Mouse (Mus musculus) MEL (cell line): Measurements from ENCODE around the gene Lrp6. TPM values are rescaled to one million over a fixed set of nuclear protein-coding genes. Genes with fewer than 3 reads are reported as not detected.

Experiments used
- DNase-seq: peaks from one replicate; pipeline ENCODE4 v3.0.0; 2011; ENCODE audit warnings: low read depth, low spot score
- H3K27ac ChIP-seq: 2 replicates; pipeline ENCODE4 v1.5.1; 2012; ENCODE audit warnings: low read depth, mild to moderate bottlenecking, control low read depth, low read length, moderate library complexity; ENCODE audit not compliant: control insufficient read depth
- H3K27me3 ChIP-seq, 2 experiments: fragments of 150-350 bp in 1 of 2; sonication (generic) in 1 of 2; 2 replicates each; pipeline ENCODE4 v1.6.1; 2012; ENCODE audit warnings: low read length in 2 of 2, mild to moderate bottlenecking in 2 of 2, improper control_type of control experiment in 1 of 2, moderate library complexity in 1 of 2; ENCODE audit not compliant: insufficient read depth in 2 of 2, control insufficient read depth in 1 of 2
- H3K36me3 ChIP-seq, 2 experiments: 2 replicates each; pipeline ENCODE4 v1.6.1; 2012 to 2014; ENCODE audit warnings: low read length in 2 of 2, improper control_type of control experiment in 1 of 2, inconsistent platforms in 1 of 2, mild to moderate bottlenecking in 1 of 2; ENCODE audit not compliant: insufficient read depth in 2 of 2, control insufficient read depth in 1 of 2
- H3K4me1 ChIP-seq, 2 experiments: fragments of 150-350 bp in 1 of 2; sonication (generic) in 1 of 2; 2 replicates each; pipeline ENCODE4 v1.6.1; 2012; ENCODE audit warnings: low read length in 2 of 2, improper control_type of control experiment in 1 of 2, mild to moderate bottlenecking in 1 of 2; ENCODE audit not compliant: insufficient read depth in 2 of 2, control insufficient read depth in 1 of 2
- H3K4me3 ChIP-seq, 2 experiments: fragments of 150-350 bp in 1 of 2; sonication (generic) in 1 of 2; 2 replicates each; pipeline ENCODE4 v1.5.1; 2012; ENCODE audit warnings: low read depth in 2 of 2, low read length in 2 of 2, mild to moderate bottlenecking in 2 of 2, moderate library complexity in 2 of 2, control low read depth in 1 of 2, improper control_type of control experiment in 1 of 2; ENCODE audit not compliant: control insufficient read depth in 1 of 2, insufficient read depth in 1 of 2
- H3K79me2 ChIP-seq: 2 replicates; pipeline ENCODE4 v1.6.1; 2012; ENCODE audit warnings: mild to moderate bottlenecking, low read length, moderate library complexity; ENCODE audit not compliant: control insufficient read depth, poor library complexity, insufficient read depth
- H3K9ac ChIP-seq: 2 replicates; pipeline ENCODE4 v1.6.1; 2012; ENCODE audit warnings: low read depth, mild to moderate bottlenecking, control low read depth, low read length, moderate library complexity; ENCODE audit not compliant: control insufficient read depth, poor library complexity, severe bottlenecking
- H3K9me3 ChIP-seq: fragments of 150-350 bp; sonication (generic); replicated peaks from 2 replicates; pipeline ENCODE4 v1.6.1; 2012; ENCODE audit warnings: mild to moderate bottlenecking, low read length, improper control_type of control experiment, moderate library complexity; ENCODE audit not compliant: insufficient read depth
- BHLHE40 ChIP-seq: IDR thresholded peaks from 2 replicates; pipeline ENCODE4 v1.6.1; 2012; ENCODE audit warnings: low read depth, mild to moderate bottlenecking, inconsistent platforms, low read length, improper control_type of control experiment, borderline replicate concordance
- CHD2 ChIP-seq: IDR thresholded peaks from 2 replicates; pipeline ENCODE4 v1.6.1; 2011; ENCODE audit warnings: low read length, improper control_type of control experiment
- CTCF ChIP-seq, 3 experiments: IDR thresholded peaks in 2 of 3; conservative IDR thresholded peaks in 1 of 3; 2 replicates each; pipeline ENCODE4 v1.5.1; 2011 to 2012; ENCODE audit warnings: low read length in 3 of 3, low read depth in 2 of 3, mild to moderate bottlenecking in 2 of 3, improper control_type of control experiment in 1 of 3, inconsistent platforms in 1 of 3, mixed read lengths in 1 of 3, moderate library complexity in 1 of 3; ENCODE audit not compliant: control insufficient read depth in 1 of 3, insufficient read depth in 1 of 3, poor library complexity in 1 of 3, severe bottlenecking in 1 of 3
- ELF1 ChIP-seq: IDR thresholded peaks from 2 replicates; pipeline ENCODE4 v1.6.1; 2014; ENCODE audit warnings: low read depth, mild to moderate bottlenecking, inconsistent platforms, low read length, improper control_type of control experiment, moderate library complexity
- EP300 ChIP-seq, 2 experiments: IDR thresholded peaks; 2 replicates each; pipeline ENCODE4 v1.6.1; 2011; ENCODE audit warnings: improper control_type of control experiment in 2 of 2, low read length in 2 of 2, low read depth in 1 of 2, mild to moderate bottlenecking in 1 of 2
- ETS1 ChIP-seq: IDR thresholded peaks from 2 replicates; pipeline ENCODE4 v1.6.1; 2012; ENCODE audit warnings: low read depth, mild to moderate bottlenecking, inconsistent platforms, low read length, improper control_type of control experiment, moderate library complexity
- GABPA ChIP-seq: IDR thresholded peaks from 2 replicates; pipeline ENCODE4 v1.6.1; 2012; ENCODE audit warnings: low read depth, mild to moderate bottlenecking, inconsistent platforms, low read length, improper control_type of control experiment, moderate library complexity
- HCFC1 ChIP-seq: IDR thresholded peaks from 2 replicates; pipeline ENCODE4 v1.6.1; 2012; ENCODE audit warnings: low read depth, mild to moderate bottlenecking, inconsistent platforms, low read length, improper control_type of control experiment, moderate library complexity
- KAT2A ChIP-seq: conservative IDR thresholded peaks from 2 replicates; pipeline ENCODE4 v1.6.1; 2012; ENCODE audit warnings: low read depth, low read length, improper control_type of control experiment, inconsistent platforms
- MAFK ChIP-seq: IDR thresholded peaks from 2 replicates; pipeline ENCODE4 v1.6.1; 2011; ENCODE audit warnings: low read depth, mild to moderate bottlenecking, low read length, improper control_type of control experiment, borderline replicate concordance
- MAX ChIP-seq: IDR thresholded peaks from 2 replicates; pipeline ENCODE4 v1.6.1; 2011; ENCODE audit warnings: low read length, improper control_type of control experiment
- MAZ ChIP-seq: IDR thresholded peaks from 2 replicates; pipeline ENCODE4 v1.6.1; 2012; ENCODE audit warnings: low read depth, mild to moderate bottlenecking, inconsistent platforms, low read length, improper control_type of control experiment
- MEF2A ChIP-seq: IDR thresholded peaks from 2 replicates; pipeline ENCODE4 v1.6.1; 2014; ENCODE audit warnings: low read depth, mild to moderate bottlenecking, inconsistent platforms, low read length, improper control_type of control experiment; ENCODE audit not compliant: poor library complexity, insufficient replicate concordance, severe bottlenecking; ENCODE audit errors: extremely low read depth
- MXI1 ChIP-seq: IDR thresholded peaks from 2 replicates; pipeline ENCODE4 v1.6.1; 2011; ENCODE audit warnings: mild to moderate bottlenecking, low read depth, low read length, improper control_type of control experiment
- MYB ChIP-seq: IDR thresholded peaks from 2 replicates; pipeline ENCODE4 v1.6.1; 2011; ENCODE audit warnings: mild to moderate bottlenecking, low read depth, low read length, improper control_type of control experiment
- NELFE ChIP-seq: IDR thresholded peaks from 2 replicates; pipeline ENCODE4 v1.6.1; 2011; ENCODE audit warnings: low read depth, low read length, improper control_type of control experiment
- POLR2AphosphoS2 ChIP-seq: IDR thresholded peaks from 2 replicates; pipeline ENCODE4 v1.6.1; 2011; ENCODE audit warnings: low read length, improper control_type of control experiment
- POLR2AphosphoS5 ChIP-seq: IDR thresholded peaks from 2 replicates; pipeline ENCODE4 v1.6.1; 2012; ENCODE audit warnings: low read depth, borderline replicate concordance, mild to moderate bottlenecking, inconsistent platforms, low read length, moderate library complexity, mixed read lengths
- SIN3A ChIP-seq: IDR thresholded peaks from 2 replicates; pipeline ENCODE4 v1.6.1; 2012; ENCODE audit warnings: low read length, improper control_type of control experiment, inconsistent platforms
- SMC3 ChIP-seq: IDR thresholded peaks from 2 replicates; pipeline ENCODE4 v1.6.1; 2011; ENCODE audit warnings: low read depth, low read length, improper control_type of control experiment
- USF1 ChIP-seq: IDR thresholded peaks from 2 replicates; pipeline ENCODE4 v1.6.1; 2014; ENCODE audit warnings: low read depth, mild to moderate bottlenecking, inconsistent platforms, low read length, improper control_type of control experiment, moderate library complexity
- USF2 ChIP-seq, 2 experiments: IDR thresholded peaks; 2 replicates each; pipeline ENCODE4 v1.6.1; 2011 to 2012; ENCODE audit warnings: improper control_type of control experiment in 2 of 2, low read length in 2 of 2, borderline replicate concordance in 1 of 2, inconsistent platforms in 1 of 2, low read depth in 1 of 2, mild to moderate bottlenecking in 1 of 2; ENCODE audit not compliant: insufficient read depth in 1 of 2
- ZC3H11A ChIP-seq: IDR thresholded peaks from 2 replicates; pipeline ENCODE4 v1.6.1; 2012; ENCODE audit warnings: low read depth, mild to moderate bottlenecking, inconsistent platforms, low read length, improper control_type of control experiment
- ZNF384 ChIP-seq: IDR thresholded peaks from 2 replicates; pipeline ENCODE4 v1.6.1; 2012; ENCODE audit warnings: low read depth, mild to moderate bottlenecking, inconsistent platforms, low read length, improper control_type of control experiment
- polyA plus RNA-seq, 2 experiments: library from polyadenylated mRNA; stranded (reverse) in 1 of 2; unstranded in 1 of 2; fragments of >175 nt in 1 of 2; fragments of >200 nt in 1 of 2; gene quantifications; 2 replicates each; pipeline versions ENCODE4 v1.2.1 to v1.2.4; 2012; ENCODE audit warnings: low replicate concordance in 2 of 2, low read depth in 1 of 2; ENCODE audit not compliant: insufficient read length in 2 of 2, insufficient read depth in 1 of 2, missing spikeins in 1 of 2
- total RNA-seq: library from RNA; depleted of rRNA; stranded (reverse); fragments of 300-350 nt; gene quantifications from 2 replicates; pipeline ENCODE4 v1.2.3, GENCODE M21; 2012

The Lrp6 gene
- total and polyA plus RNA-seq, 3 experiments: 13.1 to 25.7 (median 17.2) TPM

- Histone ChIP-seq H3K9ac (no peak overlapping the region), H3K27me3 (peaks cover 4 to 10% of the 10 kb centered on the region in 2 experiments; a peak in 3 of 4 replicates), H3K36me3 (no peaks in the 10 kb centered on the region), H3K27ac (no peak overlapping the region), H3K4me3 (no peak overlapping the region), H3K9me3 (no peaks in the 10 kb centered on the region), H3K79me2 (no peaks in the 10 kb centered on the region), H3K4me1 (no peaks in the 10 kb centered on the region)
- peak; percentile 10 for DNase-seq
- TF ChIP-seq CTCF (IDR thresholded peaks at IDR 0.05 in 2 of 3, conservative IDR thresholded peaks at IDR 0.05 in 1 of 3; ENCODE audit: control insufficient read depth in 1 of 3, insufficient read depth in 1 of 3, low read depth in 2 of 3, low read length in 3 of 3, poor library complexity in 1 of 3, severe bottlenecking in 1 of 3): no peak
- TF ChIP-seq MEF2A: no peak
- no peak for TF ChIP-seq NELFE
- TF ChIP-seq SMC3: no peak
- no peak for TF ChIP-seq POLR2AphosphoS2
- no peak for TF ChIP-seq HCFC1
- no peak for TF ChIP-seq KAT2A
- TF ChIP-seq USF1: no peak
- no peak for TF ChIP-seq MYB
- TF ChIP-seq GABPA: no peak
- TF ChIP-seq SIN3A: no peak
- TF ChIP-seq ELF1: no peak
- no peak for TF ChIP-seq ZNF384
- no peak for TF ChIP-seq MXI1
- no peak for TF ChIP-seq MAZ
- TF ChIP-seq CHD2: no peak
Observed at GRCm38 (mm10) chr6:134591614-134592013, 24.8 kb upstream of the Lrp6 start.

GRCm38 (mm10) chr6:134586241-134586640, 19.5 kb upstream of the Lrp6 start:
- H3K36me3 ChIP-seq: no peaks in the 10 kb centered on the region
- no peaks in the 10 kb centered on the region for H3K79me2 ChIP-seq
- no peak overlapping the region for H3K9ac ChIP-seq
- TF ChIP-seq CHD2 (no peak), EP300 (IDR thresholded peaks at IDR 0.05; ENCODE audit: low read depth in 1 of 2, low read length in 2 of 2) (no peak), POLR2AphosphoS5 (no peak), BHLHE40 (no peak), ZNF384 (no peak), NELFE (no peak), ZC3H11A (no peak), MAX (no peak), KAT2A (no peak), HCFC1 (no peak), ETS1 (no peak), MAFK (no peak), USF2 (IDR thresholded peaks at IDR 0.05; ENCODE audit: borderline replicate concordance in 1 of 2, insufficient read depth in 1 of 2, low read depth in 1 of 2, low read length in 2 of 2) (no peak)
- no peaks in the 10 kb centered on the region for H3K4me1 ChIP-seq
- H3K27ac ChIP-seq: no peak overlapping the region
- H3K4me3 ChIP-seq: no peak overlapping the region
- DNase-seq: no peak
- peaks cover 14 to 17% of the 10 kb centered on the region in 2 experiments for H3K27me3 ChIP-seq
- no peaks in the 10 kb centered on the region for H3K9me3 ChIP-seq
